Mouse (Mus musculus) testis, adult 10 weeks (tissue): ENCODE data around the gene Ltbr. TPM values are rescaled to one million over a fixed set of nuclear protein-coding genes. Genes with fewer than 3 reads are reported as not detected.

ENCODE experiments used
- polyA plus RNA-seq: library from polyadenylated mRNA; stranded (reverse); fragments of 350-450 nt; fragmentation: Illumina TruSeq; extraction: RNeasy Lipid Tissue Mini Kit (QIAGEN cat#74804); gene quantifications from one replicate; pipeline ENCODE4 v1.2.3, GENCODE M21; 2014; ENCODE audit warnings: low read depth, low replicate concordance

Gene Ltbr
- 0.22 TPM for polyA plus RNA-seq

GRCm38 (mm10) chr6:125313546-125314230 is at the start of gene Ltbr:
Ltbr (minus strand) TSS chr6:125313885.

GRCm38 (mm10) chr6:125348721-125349574 is 35.3 kb upstream of the Ltbr start, which contains the start of gene Tnfrsf1a:
Tnfrsf1a (plus strand) TSS chr6:125349362.

GRCm38 (mm10) chr6:125320323-125320722 is 6.6 kb upstream of the Ltbr start, which contains the start of gene Scnn1a:
Scnn1a (plus strand) TSS chr6:125320659.

GRCm38 (mm10) chr6:125285890-125286289 is 27.8 kb downstream of the Ltbr start, which contains the start of gene Tuba3a:
Tuba3a (minus strand) TSS chr6:125286042.

Other genes starting within 250 kb of the Ltbr start
- gene Lpar5, start 246.0 kb downstream of the Ltbr start, polyA plus RNA-seq, result not detected
- gene Chd4, start 217.9 kb downstream of the Ltbr start, polyA plus RNA-seq, result 85.2 TPM
- 3.4 TPM for gene Nop2, start 182.0 kb downstream of the Ltbr start, polyA plus RNA-seq
- gene Iffo1, start 168.6 kb downstream of the Ltbr start, polyA plus RNA-seq, result 9.8 TPM
- gene Gapdh, start 147.4 kb downstream of the Ltbr start, polyA plus RNA-seq, result 17.5 TPM
- gene Ncapd2, start 122.2 kb downstream of the Ltbr start, polyA plus RNA-seq, result 20.1 TPM
- 192 TPM for gene Mrpl51, start 122.1 kb downstream of the Ltbr start, polyA plus RNA-seq
- gene Vamp1, start 98.3 kb downstream of the Ltbr start, polyA plus RNA-seq, result 5.9 TPM
- gene Tapbpl, start 82.0 kb downstream of the Ltbr start, polyA plus RNA-seq, result 0.94 TPM
- gene Cd27, start 76.9 kb downstream of the Ltbr start, polyA plus RNA-seq, result not detected
- gene Tuba3a, start 27.8 kb downstream of the Ltbr start, polyA plus RNA-seq, result 31.4 TPM
- 0.06 TPM for gene Scnn1a, start 6.8 kb upstream of the Ltbr start, polyA plus RNA-seq
- 2.2 TPM for gene Tnfrsf1a, start 35.5 kb upstream of the Ltbr start, polyA plus RNA-seq
- not detected for gene Plekhg6, start 66.9 kb upstream of the Ltbr start, polyA plus RNA-seq
- gene Cd9, start 180.9 kb upstream of the Ltbr start, polyA plus RNA-seq, result 5.0 TPM
- gene Vwf, start 232.9 kb upstream of the Ltbr start, polyA plus RNA-seq, result 0.97 TPM